Mouse (Mus musculus) kidney, adult 2 months (tissue): ENCODE measurements around the gene Il7r.

ENCODE experiments used
- CTCF ChIP-seq: fragments of 200-500 bp; conservative IDR thresholded peaks from 2 replicates; pipeline ENCODE4 v1.5.1; 2011; ENCODE audit warnings: low read depth, mild to moderate bottlenecking, control low read depth, low read length, moderate library complexity, mixed read lengths; ENCODE audit not compliant: insufficient read depth, insufficient read length
- POLR2A ChIP-seq: fragments of 200-500 bp; IDR thresholded peaks from one replicate; pipeline ENCODE4 v1.6.1; 2011; ENCODE audit warnings: low read depth, low read length, control low read depth

GRCm38 (mm10) chr15:9533356-9533902 lies 3.5 kb upstream of the Il7r start:
- TF ChIP-seq CTCF (no peak), POLR2A (no peak)
